Mouse (Mus musculus): ENCODE measurements around the gene Lsm4.

Gene Lsm4

GRCm38 (mm10) chr8:70673079-70673856 is at the start of gene Lsm4:
Lsm4 (plus strand) TSS chr8:70673248.
- peak; percentile 98 for DNase-seq

GRCm38 (mm10) chr8:70625104-70625503 is 47.9 kb upstream of the Lsm4 start:
- DNase-seq, result no peak

GRCm38 (mm10) chr8:70627041-70627440 is 46.0 kb upstream of the Lsm4 start:
- no peak for DNase-seq

GRCm38 (mm10) chr8:70628986-70629490 is 44.0 kb upstream of the Lsm4 start:
- DNase-seq, result no peak

- DNase-seq, result peak; percentile 92
These were observed 43.2 kb upstream of the Lsm4 start for GRCm38 (mm10) chr8:70629574-70630531.

- DNase-seq, result peak; percentile 42
These were observed 42.3 kb upstream of the Lsm4 start for GRCm38 (mm10) chr8:70630532-70631381.

GRCm38 (mm10) chr8:70631436-70631835 is 41.6 kb upstream of the Lsm4 start:
- DNase-seq, result no peak

GRCm38 (mm10) chr8:70632346-70632892 is 40.6 kb upstream of the Lsm4 start, which contains the start of gene Gdf15:
Gdf15 (minus strand) TSS chr8:70632456.
- DNase-seq, result no peak

- DNase-seq, result no peak
These were observed 39.0 kb upstream of the Lsm4 start for GRCm38 (mm10) chr8:70634066-70634465.

- DNase-seq, result no peak
These were observed 37.5 kb upstream of the Lsm4 start for GRCm38 (mm10) chr8:70635527-70635926.

- DNase-seq, result no peak
These were observed 36.2 kb upstream of the Lsm4 start for GRCm38 (mm10) chr8:70636838-70637237.

GRCm38 (mm10) chr8:70638752-70639151 is 34.3 kb upstream of the Lsm4 start:
- DNase-seq, result no peak

- no peak for DNase-seq
These were observed 30.0 kb upstream of the Lsm4 start for GRCm38 (mm10) chr8:70643019-70643418.

- no peak for DNase-seq
These were observed 29.0 kb upstream of the Lsm4 start for GRCm38 (mm10) chr8:70644065-70644464.

GRCm38 (mm10) chr8:70645501-70646224 is 27.4 kb upstream of the Lsm4 start:
- DNase-seq, result no peak

- no peak for DNase-seq
These were observed 26.7 kb upstream of the Lsm4 start for GRCm38 (mm10) chr8:70646369-70646768.

- no peak for DNase-seq
These were observed 26.3 kb upstream of the Lsm4 start for GRCm38 (mm10) chr8:70646775-70647174.

GRCm38 (mm10) chr8:70647343-70648163 is 25.5 kb upstream of the Lsm4 start:
- no peak for DNase-seq

GRCm38 (mm10) chr8:70648164-70648442 is 24.9 kb upstream of the Lsm4 start:
- no peak for DNase-seq

- DNase-seq, result no peak
These were observed 24.1 kb upstream of the Lsm4 start for GRCm38 (mm10) chr8:70648921-70649320.

- DNase-seq, result peak; percentile 51
These were observed 23.7 kb upstream of the Lsm4 start for GRCm38 (mm10) chr8:70649324-70649723.

All from cerebellum, adult 9-10 months (tissue).